8 mouse cellular contexts compared by ENCODE assay signal in the genomic region with DNA sequence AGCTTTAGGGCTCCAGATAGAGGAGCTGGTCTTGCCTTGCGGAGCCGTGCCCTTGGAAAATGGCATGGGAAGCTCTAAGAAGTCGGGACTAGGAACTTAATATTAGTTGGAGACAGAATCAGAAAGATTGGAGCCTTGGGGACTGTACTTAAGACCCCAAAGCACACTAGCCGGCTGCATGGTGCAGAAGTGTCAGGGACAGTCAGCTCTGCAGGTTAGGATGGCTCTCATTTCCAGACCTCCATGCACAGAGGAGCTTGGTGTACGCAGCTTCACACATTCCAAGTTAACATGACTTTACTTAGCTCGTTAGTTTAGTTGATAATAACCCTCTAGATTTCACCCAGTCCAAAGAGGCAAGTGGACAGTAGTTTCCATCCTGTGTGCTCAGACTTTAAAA. TPM values are rescaled to one million over a fixed set of nuclear protein-coding genes. Genes with fewer than 3 reads are reported as not detected.
DNase-seq lines count a peak whose midpoint lies in the region; ATAC-seq and TF ChIP-seq lines count a peak whose summit lies in the region.

No protein-coding gene starts in this region.

- peaks cover 6% of the 10 kb centered on the region for H3K4me1 ChIP-seq in testis, adult 2 months (ENCODE audit: control insufficient read depth, insufficient read depth, low read length)
- H3K4me1 ChIP-seq in forebrain, embryonic 11.5 days (replicated peaks; ENCODE audit: control insufficient read depth, insufficient read depth, low read length), result peaks cover 4% of the 10 kb centered on the region; the same call in 1 of the 2 replicates
- peaks cover 6% of the 10 kb centered on the region for H3K4me1 ChIP-seq in liver, embryonic 11.5 days (replicated peaks; ENCODE audit: control insufficient read depth, insufficient read depth, low read length)
- peaks cover 11% of the 10 kb centered on the region for H3K4me1 ChIP-seq in stomach, embryonic 16.5 days (ENCODE audit: control insufficient read depth, insufficient read depth, low read length)

- peak; percentile 13 for ATAC-seq in forebrain, embryonic 11.5 days (replicated peaks; ENCODE audit: low FRiP score)
- ATAC-seq in liver, embryonic 11.5 days (replicated peaks; ENCODE audit: low FRiP score), result peak; percentile 53
- peak; percentile 16; the same call in 1 of the 2 replicates for ATAC-seq in stomach, embryonic 16.5 days (ENCODE audit: insufficient read depth, low FRiP score)

- no peak for DNase-seq in testis, postnatal 10 days (ENCODE audit: low spot score)
- DNase-seq in forebrain, embryonic 11.5 days (ENCODE audit: low spot score), result no peak
- no peak for DNase-seq in liver, embryonic 11.5 days (ENCODE audit: low spot score)
- DNase-seq in spleen, postnatal 14 days (ENCODE audit: low spot score in 2 of 2), result no peak
- no peak for DNase-seq in right cerebral cortex, postnatal 4 days
- no peak for DNase-seq in right cerebral cortex, adult 2 months (ENCODE audit: low spot score in 2 of 2)

- TF ChIP-seq POLR2A in testis, adult 2 months (IDR thresholded peaks at IDR 0.05; ENCODE audit: control insufficient read depth, low read depth, low read length), result no peak

- no peaks in the 10 kb centered on the region for H3K27me3 ChIP-seq in testis, adult 2 months (ENCODE audit: control insufficient read depth, insufficient read depth, low read length)
- H3K27me3 ChIP-seq in forebrain, embryonic 11.5 days (ENCODE audit: control insufficient read depth, insufficient read depth, low read length), result no peaks in the 10 kb centered on the region
- H3K27me3 ChIP-seq in liver, embryonic 11.5 days (replicated peaks; ENCODE audit: control insufficient read depth, insufficient read depth, low read length), result no peaks in the 10 kb centered on the region
- H3K27me3 ChIP-seq in stomach, embryonic 16.5 days (ENCODE audit: control insufficient read depth, insufficient read depth, low read length), result no peaks in the 10 kb centered on the region

- 13% methylated on average over 6 of the region's 6 CpGs for WGBS in forebrain, embryonic 11.5 days
- 14% methylated on average over 6 of the region's 6 CpGs for WGBS in liver, embryonic 11.5 days
- WGBS in stomach, embryonic 16.5 days, result 6% methylated on average over 6 of the region's 6 CpGs

- no peak for TF ChIP-seq CTCF in testis, adult 2 months (IDR thresholded peaks at IDR 0.05; ENCODE audit: control insufficient read depth, insufficient read depth, insufficient replicate concordance, low read depth, low read length)

- H3K4me2 ChIP-seq in forebrain, embryonic 11.5 days (ENCODE audit: low read depth, low read length, severe bottlenecking), result peak overlapping the region; percentile 92
- H3K4me2 ChIP-seq in liver, embryonic 11.5 days, result peak overlapping the region; percentile 78
- peak overlapping the region; percentile 89 for H3K4me2 ChIP-seq in stomach, embryonic 16.5 days (ENCODE audit: low read depth, low read length)

- H3K27ac ChIP-seq in testis, adult 2 months (ENCODE audit: control insufficient read depth, insufficient read depth, low read depth, low read length), result peak overlapping the region; percentile 91
- no peak overlapping the region for H3K27ac ChIP-seq in forebrain, embryonic 11.5 days (ENCODE audit: low read depth, low read length)
- H3K27ac ChIP-seq in liver, embryonic 11.5 days (ENCODE audit: low read depth, low read length), result no peak overlapping the region
- peak overlapping the region; percentile 94 for H3K27ac ChIP-seq in stomach, embryonic 16.5 days (ENCODE audit: low read length)

- no peaks in the 10 kb centered on the region for H3K9me3 ChIP-seq in forebrain, embryonic 11.5 days (ENCODE audit: control insufficient read depth, low read length)
- H3K9me3 ChIP-seq in liver, embryonic 11.5 days (ENCODE audit: control insufficient read depth, low read length), result no peaks in the 10 kb centered on the region
- no peaks in the 10 kb centered on the region for H3K9me3 ChIP-seq in stomach, embryonic 16.5 days (replicated peaks; ENCODE audit: control insufficient read depth, low read length)

- peak overlapping the region; percentile 95 for H3K4me3 ChIP-seq in testis, adult 2 months (ENCODE audit: control insufficient read depth, low read depth, low read length)
- H3K4me3 ChIP-seq in forebrain, embryonic 11.5 days (ENCODE audit: low read depth, low read length), result peak overlapping the region; percentile 61
- H3K4me3 ChIP-seq in liver, embryonic 11.5 days (ENCODE audit: low read depth, low read length), result peak overlapping the region; percentile 58
- peak overlapping the region; percentile 79 for H3K4me3 ChIP-seq in stomach, embryonic 16.5 days (replicated peaks; ENCODE audit: low read length)

- H3K36me3 ChIP-seq in testis, adult 2 months (ENCODE audit: control insufficient read depth, insufficient read depth, low read length), result peaks cover 3% of the 10 kb centered on the region
- peaks cover 2% of the 10 kb centered on the region; the same call in 1 of the 2 replicates for H3K36me3 ChIP-seq in forebrain, embryonic 11.5 days (ENCODE audit: control insufficient read depth, insufficient read depth, low read length)
- peaks cover 13% of the 10 kb centered on the region; the same call in 1 of the 2 replicates for H3K36me3 ChIP-seq in liver, embryonic 11.5 days (ENCODE audit: control insufficient read depth, insufficient read depth, low read length)
- H3K36me3 ChIP-seq in stomach, embryonic 16.5 days (ENCODE audit: control insufficient read depth, insufficient read depth, low read length), result peaks cover 6% of the 10 kb centered on the region; the same call in 1 of the 2 replicates

- peak overlapping the region; percentile 87 for H3K9ac ChIP-seq in forebrain, embryonic 11.5 days (ENCODE audit: low read length)
- H3K9ac ChIP-seq in liver, embryonic 11.5 days (ENCODE audit: low read depth, low read length), result peak overlapping the region; percentile 61
- H3K9ac ChIP-seq in stomach, embryonic 16.5 days (ENCODE audit: low read length), result peak overlapping the region; percentile 88

RNA-seq across cellular contexts. Expression of a gene that starts 0.6 kb away (rescaled TPM):
- polyA plus RNA-seq in testis, adult 2 months (2012; rRNA removed), result 16.0 and 19.4 TPM in 2 replicates
- polyA plus RNA-seq in forebrain, embryonic 11.5 days (2014; fragmentation: Nextera tagmentation; extraction: Ambion mirVana), result 29.0 and 32.2 TPM in 2 replicates
- polyA plus RNA-seq in liver, embryonic 11.5 days (2014; fragmentation: Nextera tagmentation; extraction: Ambion mirVana), result 16.2 and 20.7 TPM in 2 replicates
- 28.7 and 29.7 TPM in 2 replicates for polyA plus RNA-seq in stomach, embryonic 16.5 days (2015; fragmentation: Nextera tagmentation; extraction: Ambion mirVana)

Comparison
In these comparisons a context has a peak if more than half of its experiments do, and no peak if none do; other contexts are left out.
1. H3K27ac ChIP-seq: peak in testis, adult 2 months (single experiment) and stomach, embryonic 16.5 days (single experiment); none in forebrain, embryonic 11.5 days (single experiment) and liver, embryonic 11.5 days (single experiment).
2. Peak in every context shown above with its lines, with median percentiles within 50 percentile points of each other: H3K4me3 ChIP-seq, ATAC-seq, H3K4me2 ChIP-seq and H3K9ac ChIP-seq.